Mouse (Mus musculus): Measurements from ENCODE around the gene Prom2. TPM values are rescaled to one million over a fixed set of nuclear protein-coding genes. Genes with fewer than 3 reads are reported as not detected.

Prom2 gene
- total RNA-seq, 2 experiments from 2014 or later = not detected

DNA sequence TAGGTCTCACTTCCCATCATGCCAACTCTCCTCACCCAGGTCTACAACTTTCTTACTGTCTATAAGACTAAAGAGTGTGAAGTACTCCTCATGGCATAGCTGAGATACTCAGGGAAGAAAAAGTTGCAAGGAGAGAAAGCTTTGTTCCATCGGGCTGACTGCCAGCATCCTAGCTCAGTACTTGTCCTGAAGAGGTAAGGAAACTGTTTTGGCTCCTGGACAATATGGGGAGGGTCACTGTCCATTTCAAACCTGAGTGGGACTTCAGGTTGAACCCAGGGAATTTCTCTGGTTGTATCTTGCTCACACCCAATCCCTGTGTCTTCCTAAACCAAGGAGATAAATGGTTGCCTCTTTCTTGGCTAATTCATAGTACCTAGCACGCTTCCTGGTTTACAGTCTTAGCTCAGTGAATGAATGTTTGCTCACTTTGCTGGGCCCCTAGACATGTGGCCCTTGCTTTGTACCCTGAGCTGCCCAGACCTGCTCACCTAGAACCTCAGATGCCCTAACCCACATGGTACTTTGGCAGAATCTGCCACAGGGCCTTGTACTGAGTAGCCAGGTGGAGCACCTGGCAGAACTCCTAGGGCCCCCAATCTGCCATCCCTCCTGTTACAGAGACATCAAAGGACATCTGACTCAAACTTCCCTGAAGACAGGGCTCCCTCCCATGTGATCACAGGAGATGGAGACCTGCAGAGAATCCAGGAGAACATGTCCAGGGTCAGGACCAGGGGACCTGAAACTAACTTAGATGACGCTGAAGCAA, 16.1 kb downstream of the Prom2 start:
- intact Hi-C loops (cut with DNase I) = no loop called here
- no peak for DNase-seq (ENCODE audit: low spot score)

DNA sequence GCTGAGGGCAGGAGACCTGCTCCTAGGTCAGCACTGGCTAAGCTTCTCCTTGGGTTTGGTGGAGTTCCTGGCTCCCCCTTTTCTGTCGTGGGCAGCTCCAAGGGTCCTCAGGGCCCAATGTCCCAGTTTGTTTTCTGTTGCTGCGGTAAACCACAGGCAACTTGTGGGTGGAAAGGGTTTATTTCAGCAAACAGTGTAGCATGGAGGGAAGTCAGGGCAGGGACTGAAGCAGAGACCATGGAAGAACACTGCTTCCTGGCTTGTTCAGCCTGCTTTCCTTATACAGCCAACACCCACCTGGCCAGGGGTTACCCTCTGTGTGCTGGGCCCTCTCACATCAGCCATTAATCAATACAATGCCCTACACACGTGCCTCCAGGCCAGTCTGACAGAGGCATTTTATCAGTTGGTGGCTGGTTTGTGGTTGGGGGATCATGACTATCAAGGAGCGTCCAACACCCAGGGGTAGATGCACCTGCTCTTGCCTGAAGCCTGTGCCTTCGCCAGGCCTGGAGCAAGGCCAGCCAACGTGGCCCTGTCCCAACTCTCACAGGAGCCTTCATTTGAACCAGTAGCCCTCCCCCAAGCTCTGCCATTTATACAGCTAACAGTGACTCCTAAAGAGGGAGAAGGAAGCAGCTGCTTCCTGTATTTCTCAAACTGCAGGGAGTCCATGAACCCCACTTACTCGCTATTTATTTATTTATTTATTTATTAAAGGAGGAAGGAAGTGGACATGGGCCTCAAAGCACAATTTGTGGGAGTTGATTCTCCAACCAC, 17.1 kb downstream of the Prom2 start:
- DNase-seq (ENCODE audit: low spot score) = no peak
- intact Hi-C loops (cut with DNase I) = no loop called here

DNA sequence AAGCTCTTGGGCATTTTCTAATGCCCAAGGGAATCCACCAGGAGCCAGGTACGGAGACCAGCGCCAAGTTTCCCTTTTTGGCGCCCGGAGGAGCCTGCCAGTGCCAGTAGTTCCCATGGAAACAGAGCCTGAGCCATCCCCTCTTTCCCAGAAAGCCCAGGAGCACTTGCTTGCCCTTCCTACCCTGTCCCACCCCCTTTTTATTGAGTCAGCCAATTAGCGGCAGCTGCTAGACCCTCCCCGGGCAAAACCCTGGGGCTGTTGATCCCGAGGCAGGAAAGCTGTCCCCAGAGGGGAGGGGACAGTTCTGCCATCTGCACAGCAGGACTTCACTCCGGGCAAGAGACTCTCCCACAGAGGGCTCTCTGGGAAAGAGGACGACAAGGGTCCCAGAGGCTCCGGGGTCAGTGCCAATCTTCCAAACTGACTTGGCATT, 19.2 kb downstream of the Prom2 start, which contains the start of gene Kcnip3:
Gene Kcnip3 (minus strand): TSS at position 89 of the 436 bp plus-strand sequence.
- no peak for DNase-seq (ENCODE audit: low spot score)
- intact Hi-C loops (cut with DNase I) = no loop called here

DNA sequence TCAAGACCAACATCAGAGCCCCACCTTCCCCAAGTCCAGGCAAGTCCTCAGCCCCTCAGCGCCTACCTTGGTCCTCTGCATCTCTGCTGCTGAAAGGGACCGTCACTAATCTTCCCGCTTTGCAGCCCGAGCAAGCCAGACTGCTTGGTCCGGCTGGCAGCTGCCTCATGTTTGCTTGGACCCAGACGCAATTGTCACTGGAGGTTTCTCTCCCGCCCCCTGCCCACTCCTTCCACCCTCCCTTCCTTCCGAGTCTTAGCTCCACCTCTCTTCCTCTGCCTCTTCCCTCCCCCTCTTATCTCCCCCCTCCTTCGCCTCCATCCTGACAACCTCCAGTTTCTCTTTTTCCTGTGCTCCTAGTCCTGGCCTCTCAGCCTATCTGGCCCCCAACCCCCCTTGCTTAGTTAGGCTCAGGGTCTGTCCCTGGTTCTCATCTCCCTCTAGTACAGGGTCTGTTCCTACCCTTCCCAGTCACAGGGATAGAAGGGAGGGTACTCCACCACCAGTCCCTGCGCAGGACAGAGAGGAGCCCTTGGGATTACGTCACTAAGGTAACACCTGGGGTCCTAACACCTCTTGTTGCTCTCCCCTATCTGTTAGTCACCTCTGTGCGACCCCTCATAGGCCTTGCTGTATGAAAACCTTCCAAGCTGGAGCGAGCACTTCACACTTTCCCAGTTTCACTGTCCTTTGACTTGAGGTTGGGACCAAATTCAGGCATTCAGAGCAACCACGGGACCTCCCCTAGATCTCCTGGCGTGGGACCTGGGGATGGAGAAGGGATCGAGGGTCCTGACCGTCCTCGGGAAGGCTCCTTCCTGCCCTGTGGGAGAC, 19.9 kb downstream of the Prom2 start:
- DNase-seq (ENCODE audit: low spot score) = no peak
- intact Hi-C loops (cut with DNase I) = no loop called here

DNA sequence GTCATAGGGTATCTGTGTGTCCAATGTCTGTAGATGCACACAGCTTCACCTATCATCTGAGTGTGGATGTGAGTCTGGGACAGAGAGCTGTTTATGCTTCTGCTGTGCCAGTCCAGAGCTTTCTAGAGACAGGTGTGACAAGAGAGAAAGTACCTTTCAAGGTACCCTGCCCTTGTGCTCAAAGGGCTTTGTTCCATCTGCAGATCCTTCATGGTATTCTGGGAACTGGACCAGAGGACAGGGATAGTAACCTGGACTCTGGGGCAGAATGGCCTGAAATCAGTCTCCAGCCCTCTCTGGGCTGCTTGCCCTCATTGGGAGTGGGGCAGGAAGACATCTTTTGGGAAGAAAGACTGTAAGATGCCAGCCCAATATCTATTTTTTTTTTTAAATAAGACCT, 21.1 kb downstream of the Prom2 start:
- DNase-seq (ENCODE audit: low spot score) = no peak
- intact Hi-C loops (cut with DNase I) = no loop called here

DNA sequence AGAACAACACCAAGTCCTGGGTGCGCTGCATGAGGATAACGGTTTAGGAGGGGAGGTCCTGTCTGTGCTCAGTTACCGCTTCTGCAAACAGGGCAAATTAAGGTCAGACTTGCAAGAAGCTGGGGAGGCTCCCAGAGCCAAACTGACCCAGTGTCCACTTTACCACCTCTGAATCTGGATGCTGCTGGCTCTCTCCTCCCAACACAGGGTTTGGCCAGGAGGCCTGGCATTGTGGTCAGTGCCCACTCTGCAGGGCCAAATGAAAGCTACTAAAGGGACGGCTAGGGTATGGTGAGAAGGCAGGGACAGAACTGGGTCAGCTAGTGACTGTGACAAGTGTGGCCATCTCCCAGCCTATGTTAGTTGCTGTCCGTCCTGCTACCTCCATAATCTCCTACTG, 22.0 kb downstream of the Prom2 start:
- intact Hi-C loops (cut with DNase I) = no loop called here
- DNase-seq (ENCODE audit: low spot score) = no peak

DNA sequence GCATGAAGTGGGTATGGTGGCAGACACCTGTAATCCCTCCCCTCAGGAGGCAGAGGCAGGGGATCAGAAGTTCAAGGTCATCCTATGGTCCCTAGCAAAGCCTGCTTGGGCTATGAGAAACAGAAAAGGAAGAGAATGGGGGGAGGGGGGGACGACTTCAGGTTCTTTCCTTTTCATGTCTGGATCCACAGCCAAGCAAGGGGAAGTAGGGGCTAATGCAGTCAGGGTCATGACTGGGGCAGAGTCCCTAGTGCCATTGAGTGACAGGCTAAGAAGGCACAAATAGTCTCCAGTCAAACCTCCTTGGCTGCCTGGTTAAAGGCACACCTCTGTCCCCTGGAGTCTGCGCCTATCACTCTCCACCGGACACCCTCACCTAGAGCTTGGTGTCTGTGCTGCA, 22.4 kb downstream of the Prom2 start:
- intact Hi-C loops (cut with DNase I) = no loop called here
- no peak for DNase-seq (ENCODE audit: low spot score)

DNA sequence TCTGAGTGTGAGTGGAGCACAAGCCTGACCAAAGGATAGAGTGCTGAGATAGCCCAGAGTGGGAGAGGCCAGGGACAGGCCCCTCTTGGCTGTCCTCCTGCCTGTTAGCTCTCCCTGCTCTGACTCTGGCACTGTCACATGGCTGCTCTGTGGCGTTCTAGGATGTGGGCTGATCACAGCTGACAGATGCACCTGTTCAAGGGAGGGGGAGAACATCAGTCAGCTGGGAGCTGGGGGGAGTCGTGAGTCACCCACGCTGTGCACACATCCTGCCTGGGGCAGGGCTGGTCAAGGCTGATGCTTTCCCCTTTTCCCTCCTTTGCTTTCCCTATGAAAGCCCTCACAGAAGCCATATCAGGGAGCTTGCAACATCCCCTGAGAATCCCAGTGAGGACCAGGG, 23.0 kb downstream of the Prom2 start:
- intact Hi-C loops (cut with DNase I) = no loop called here
- DNase-seq (ENCODE audit: low spot score) = no peak

DNA sequence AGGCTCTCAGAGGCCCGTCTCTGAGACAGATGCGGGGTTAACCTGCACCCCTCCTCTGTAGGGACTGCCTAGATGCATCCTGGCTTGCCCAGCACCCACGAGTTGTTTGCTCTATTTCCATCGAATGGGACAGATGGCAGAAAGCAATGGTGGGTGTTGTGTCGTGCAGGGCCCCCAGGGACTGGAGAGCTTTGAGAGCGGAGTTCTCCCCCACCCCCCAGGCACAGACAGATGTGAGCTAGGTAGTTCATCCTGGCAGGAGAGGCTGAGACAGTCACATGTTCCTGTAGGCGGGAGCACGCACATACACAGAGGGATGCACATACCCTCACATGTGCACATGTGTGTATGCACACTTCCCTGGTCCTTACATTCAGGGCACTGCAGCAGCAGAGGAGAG, 24.2 kb downstream of the Prom2 start:
- no peak for DNase-seq (ENCODE audit: low spot score)
- intact Hi-C loops (cut with DNase I) = no loop called here

DNA sequence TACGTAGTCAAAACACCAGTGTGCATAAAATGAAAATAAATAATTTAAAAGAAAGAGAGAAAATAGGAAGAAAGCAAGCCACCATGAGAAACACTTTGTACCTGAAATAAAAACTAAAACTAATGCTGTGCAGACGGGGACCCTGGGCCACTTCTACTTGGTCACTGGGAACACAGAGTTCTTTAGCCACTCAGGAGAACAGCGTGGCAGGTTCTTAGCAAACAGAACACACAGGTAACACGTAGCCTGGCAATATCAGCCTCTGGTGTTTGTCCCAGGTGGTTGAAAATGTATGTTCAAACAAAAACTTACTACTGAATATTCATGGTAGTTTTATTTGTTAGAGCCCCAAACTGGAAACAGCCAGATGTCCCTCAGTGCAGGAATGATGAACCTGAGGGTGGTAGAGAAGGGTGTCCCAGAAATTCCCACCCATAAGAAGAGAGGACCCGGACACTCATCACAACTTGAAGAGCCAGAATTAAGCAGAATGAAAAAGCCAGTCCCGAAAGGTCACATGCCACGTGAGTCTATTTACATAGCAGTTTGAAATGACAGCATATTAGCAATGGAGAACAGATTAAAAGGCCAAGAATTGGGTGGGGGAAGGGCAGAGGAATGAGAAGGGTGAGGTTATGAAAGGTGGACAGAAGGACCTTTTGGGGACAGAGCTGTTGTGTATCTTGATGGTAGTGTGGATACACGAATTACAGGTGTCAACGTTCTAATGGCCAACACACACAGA, 26.7 kb downstream of the Prom2 start:
- intact Hi-C loops (cut with DNase I) = no loop called here
- no peak for DNase-seq (ENCODE audit: low spot score)

DNA sequence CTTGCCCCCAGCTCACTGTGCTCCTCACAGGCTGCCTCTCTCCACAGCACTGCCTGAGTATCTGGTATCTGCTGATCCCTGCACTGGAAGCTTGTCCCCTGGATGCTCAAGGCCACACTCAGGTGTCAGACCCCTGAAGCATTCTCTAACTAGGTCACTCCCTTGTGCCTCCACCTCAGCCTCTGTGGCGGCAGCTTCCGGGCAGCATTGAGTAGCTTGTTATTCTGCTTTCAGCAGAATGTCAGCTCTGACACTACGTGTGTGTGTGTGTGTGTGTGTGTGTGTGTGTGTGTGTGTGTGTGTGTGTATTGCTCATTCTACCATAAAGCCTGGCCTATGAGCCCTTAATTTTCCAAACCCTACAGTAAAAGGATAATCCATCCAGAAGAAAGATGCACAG, 28.0 kb downstream of the Prom2 start:
- no peak for DNase-seq (ENCODE audit: low spot score)
- intact Hi-C loops (cut with DNase I) = no loop called here

DNA sequence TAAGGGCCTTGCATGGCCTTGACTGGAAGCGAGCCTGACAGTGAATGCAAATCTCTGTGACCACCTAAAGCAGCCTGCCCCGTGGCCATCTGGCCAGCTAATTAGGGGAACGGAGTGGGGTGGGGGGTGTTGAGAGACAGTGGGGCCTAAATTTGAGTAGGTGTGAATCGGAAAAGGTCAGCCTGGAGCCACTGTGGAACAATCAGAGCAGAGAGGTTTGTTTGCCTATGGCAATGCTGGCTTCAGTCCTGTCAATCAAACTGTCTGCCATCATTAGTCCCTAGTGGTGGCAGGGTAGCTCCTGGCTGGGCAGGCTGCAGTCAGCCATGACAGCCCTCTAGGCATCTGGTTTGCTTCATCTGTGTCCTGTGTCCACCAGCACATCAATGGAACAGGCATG, 29.8 kb downstream of the Prom2 start:
- intact Hi-C loops (cut with DNase I) = no loop called here
- DNase-seq (ENCODE audit: low spot score) = no peak

DNA sequence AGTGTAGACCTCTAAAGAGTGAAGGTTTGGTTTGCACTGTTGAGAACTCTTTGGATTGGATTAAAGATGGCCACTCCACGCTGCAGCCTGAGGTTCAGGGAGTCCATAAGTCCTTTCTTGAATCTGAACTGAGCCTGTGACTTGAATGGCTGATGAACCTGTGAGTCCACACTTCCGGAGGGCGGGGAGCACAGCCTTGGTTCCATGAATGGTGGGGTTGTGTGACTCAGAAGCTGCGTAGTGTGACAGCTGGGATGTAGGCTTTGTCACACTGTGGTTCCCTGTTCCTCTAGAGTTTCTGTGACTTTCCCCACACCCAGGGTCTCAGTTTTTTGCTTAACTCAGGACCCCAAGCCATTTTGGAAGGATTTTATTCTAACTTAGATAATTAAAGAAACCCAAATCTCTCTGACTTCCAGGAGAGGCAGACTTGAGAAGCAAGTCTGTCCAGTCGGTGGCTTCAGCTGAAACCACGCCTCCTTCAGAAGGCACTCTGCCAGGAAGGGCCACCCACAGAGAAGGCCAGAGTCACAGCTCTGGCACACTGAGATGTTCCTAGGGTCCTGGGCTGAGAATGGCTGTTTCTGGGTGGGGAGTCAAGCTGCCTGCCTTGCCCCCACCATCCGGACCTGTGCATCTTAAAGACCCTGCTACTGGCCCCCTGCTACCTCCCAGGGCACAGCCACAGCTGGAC, 33.2 kb downstream of the Prom2 start:
- intact Hi-C loops (cut with DNase I) = loop anchor here (1.0 kb wide), 1 partner anchor 51 kb away; no protein-coding TSS in a partner anchor
- DNase-seq (ENCODE audit: low spot score) = no peak

DNA sequence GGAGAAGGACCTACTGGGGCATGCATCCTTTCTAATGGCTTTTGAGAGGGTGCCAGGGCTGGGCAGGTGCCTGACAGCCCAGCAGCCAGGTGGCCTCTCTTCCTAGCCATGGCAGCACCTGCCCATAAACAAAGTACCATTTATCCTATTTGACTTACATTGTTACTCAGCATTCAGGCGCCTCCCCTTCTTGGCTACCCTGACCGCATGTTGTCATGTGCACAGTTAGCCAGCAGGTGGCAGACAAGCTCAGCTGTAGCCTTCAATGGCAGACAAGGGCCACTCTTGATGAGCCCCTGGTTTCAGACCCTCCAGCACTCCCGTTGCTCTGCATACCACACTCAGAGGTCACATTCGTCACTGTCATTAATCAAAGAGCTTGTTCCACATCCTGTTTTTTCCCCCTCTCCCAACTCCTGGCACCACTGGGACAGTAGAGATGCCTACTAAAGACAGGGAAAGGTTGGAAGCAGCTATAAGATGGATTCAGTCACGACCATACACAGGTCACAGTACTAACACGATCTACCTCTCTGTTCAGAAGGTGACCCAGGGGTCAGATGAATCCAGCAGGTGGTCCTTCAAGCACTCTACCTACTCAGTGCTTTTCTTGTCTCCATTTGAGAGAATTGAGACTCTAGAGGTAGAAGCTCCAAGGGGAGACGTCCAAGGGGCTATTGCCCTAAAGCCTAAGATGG, 34.0 kb downstream of the Prom2 start:
- peak; percentile 28 for DNase-seq (ENCODE audit: low spot score)
- intact Hi-C loops (cut with DNase I) = loop anchor here (1.0 kb wide), 1 partner anchor 52 kb away; no protein-coding TSS in a partner anchor

DNA sequence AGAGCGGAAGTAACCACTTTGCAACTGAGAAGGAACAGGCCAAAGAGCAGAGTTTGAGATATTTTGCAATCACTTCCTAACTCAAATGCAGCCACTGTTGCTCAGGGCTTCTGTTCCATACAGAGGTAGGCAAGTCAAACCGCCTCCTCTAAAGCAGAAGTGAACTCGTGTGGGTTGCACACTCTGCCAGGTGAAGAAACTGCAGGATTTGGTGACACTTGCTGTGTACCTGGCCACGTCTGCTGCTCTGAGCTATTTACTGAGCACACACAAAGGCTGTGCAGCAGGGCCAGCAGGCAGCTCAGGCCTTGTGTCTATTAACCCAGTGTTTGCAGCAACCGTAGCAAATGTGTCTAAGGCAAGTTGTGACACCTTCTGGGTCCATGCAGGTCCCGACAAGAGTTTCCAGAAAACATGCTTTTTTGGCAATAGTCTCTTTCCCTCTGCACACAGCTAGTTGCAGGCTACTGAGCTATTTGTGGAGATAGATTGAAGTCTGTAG, 35.1 kb downstream of the Prom2 start:
- no peak for DNase-seq (ENCODE audit: low spot score)
- intact Hi-C loops (cut with DNase I) = no loop called here

DNA sequence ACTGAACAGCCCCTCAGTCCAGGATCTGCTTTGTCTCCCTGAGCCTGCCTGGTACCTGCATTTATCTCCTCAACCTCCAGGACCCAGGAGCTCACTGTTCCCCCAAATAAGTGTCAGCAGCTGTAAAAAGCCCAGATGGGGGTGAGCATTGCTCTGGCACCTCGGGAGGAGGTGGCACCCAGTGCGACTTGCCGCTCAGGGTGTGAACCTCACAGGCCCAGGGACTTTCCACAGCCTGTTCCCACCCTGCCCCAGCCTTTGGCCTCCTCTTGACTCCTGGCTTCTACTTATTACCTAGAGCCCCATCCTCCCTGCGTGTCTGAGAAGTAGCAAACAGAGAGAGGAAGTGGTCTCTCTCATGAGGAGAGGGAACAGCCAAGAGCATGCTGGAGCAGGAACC, 36.1 kb downstream of the Prom2 start:
- DNase-seq (ENCODE audit: low spot score) = no peak
- intact Hi-C loops (cut with DNase I) = no loop called here

DNA sequence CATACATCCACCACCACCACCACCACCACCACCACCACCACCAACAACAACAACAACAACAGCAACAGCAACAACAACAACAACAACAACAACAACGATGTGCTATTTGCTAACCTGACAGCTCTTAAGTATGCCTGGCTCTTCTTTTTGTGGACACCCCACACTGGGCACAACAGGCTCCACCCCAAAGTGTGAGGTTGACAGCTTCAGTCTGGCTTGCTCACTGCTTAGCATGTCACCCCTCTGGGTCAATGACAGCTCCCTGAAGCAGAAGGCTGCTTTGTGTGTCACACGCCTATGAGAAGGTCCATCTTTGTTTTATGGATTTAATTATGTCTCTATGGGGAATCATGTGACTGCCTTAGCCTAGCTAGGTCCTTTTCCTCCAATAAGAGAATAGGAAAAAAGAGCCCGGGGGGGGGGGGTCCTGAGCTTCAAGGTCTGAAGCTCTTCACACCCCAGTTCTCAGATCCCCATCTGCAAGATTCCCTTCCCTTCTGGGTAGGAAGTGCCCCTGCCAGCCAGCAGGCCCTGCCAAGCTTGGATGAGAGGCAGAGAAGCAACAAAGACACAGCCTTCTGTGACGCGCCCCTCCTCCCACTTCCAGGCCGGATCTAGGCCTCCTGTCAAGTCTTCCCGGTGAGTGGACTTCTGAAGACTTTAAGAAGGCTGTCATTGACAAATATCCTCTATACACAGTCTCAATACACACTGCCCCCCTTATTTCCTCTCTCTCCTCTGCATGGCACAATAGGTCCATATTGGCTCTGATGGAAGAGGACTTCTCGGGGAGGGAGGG, 37.3 kb downstream of the Prom2 start:
- DNase-seq (ENCODE audit: low spot score) = no peak
- intact Hi-C loops (cut with DNase I) = loop anchor here (5.0 kb wide), 1 partner anchor 142 kb away; the partner anchor contains the start of gene Adra2b

Data from heart, postnatal 25 days (tissue).